Mouse (Mus musculus) intestine, embryonic 15.5 days (tissue): ENCODE data around the gene Smim24. TPM values are rescaled to one million over a fixed set of nuclear protein-coding genes. Genes with fewer than 3 reads are reported as not detected.

ENCODE experiments used
- ATAC-seq: fragments of 200-750 bp; cut with Nextera tagmentation; 2 replicates; pipeline ENCODE4 v1.8.0; 2017; ENCODE audit warnings: moderate TSS enrichment, moderate library complexity
- H3K27ac ChIP-seq: fragments of 300-500 bp; sonication (generic); 2 replicates; pipeline ENCODE4 v1.5.1; 2015; ENCODE audit warnings: mild to moderate bottlenecking, inconsistent platforms
- H3K27me3 ChIP-seq: fragments of 300-500 bp; sonication (generic); replicated peaks from 2 replicates; pipeline ENCODE4 v1.6.1; 2015; ENCODE audit warnings: inconsistent platforms
- H3K36me3 ChIP-seq: fragments of 300-500 bp; sonication (generic); 2 replicates; pipeline ENCODE4 v1.6.1; 2015; ENCODE audit warnings: inconsistent platforms
- H3K4me1 ChIP-seq: fragments of 300-500 bp; sonication (generic); replicated peaks from 2 replicates; pipeline ENCODE4 v1.6.1; 2015; ENCODE audit warnings: inconsistent platforms
- H3K4me2 ChIP-seq: fragments of 300-500 bp; sonication (generic); replicated peaks from 2 replicates; pipeline ENCODE4 v1.6.1; 2015; ENCODE audit warnings: mild to moderate bottlenecking, inconsistent platforms
- H3K4me3 ChIP-seq: fragments of 300-500 bp; sonication (generic); replicated peaks from 2 replicates; pipeline ENCODE4 v1.5.1; 2015; ENCODE audit warnings: inconsistent platforms
- H3K9ac ChIP-seq: fragments of 300-500 bp; sonication (generic); 2 replicates; pipeline ENCODE4 v1.6.1; 2015; ENCODE audit warnings: inconsistent platforms
- H3K9me3 ChIP-seq: fragments of 300-500 bp; sonication (generic); 2 replicates; pipeline ENCODE4 v1.6.1; 2016; ENCODE audit warnings: inconsistent platforms
- WGBS: fragments of 180-500 bp; shearing (Covaris S2); methylation state at CpG from one replicate; pipeline ENCODE4 v1.1.7; 2015; 5-methylcytosine and 5-hydroxymethylcytosine counted together
- polyA plus RNA-seq: library from polyadenylated mRNA; unstranded; fragments of >200 nt; fragmentation: Nextera tagmentation; extraction: Ambion mirVana; gene quantifications from 2 replicates; pipeline ENCODE4 v1.2.1, GENCODE M21; 2015

Gene Smim24
- polyA plus RNA-seq, 1 experiment from 2014 or later: 235 TPM

DNA sequence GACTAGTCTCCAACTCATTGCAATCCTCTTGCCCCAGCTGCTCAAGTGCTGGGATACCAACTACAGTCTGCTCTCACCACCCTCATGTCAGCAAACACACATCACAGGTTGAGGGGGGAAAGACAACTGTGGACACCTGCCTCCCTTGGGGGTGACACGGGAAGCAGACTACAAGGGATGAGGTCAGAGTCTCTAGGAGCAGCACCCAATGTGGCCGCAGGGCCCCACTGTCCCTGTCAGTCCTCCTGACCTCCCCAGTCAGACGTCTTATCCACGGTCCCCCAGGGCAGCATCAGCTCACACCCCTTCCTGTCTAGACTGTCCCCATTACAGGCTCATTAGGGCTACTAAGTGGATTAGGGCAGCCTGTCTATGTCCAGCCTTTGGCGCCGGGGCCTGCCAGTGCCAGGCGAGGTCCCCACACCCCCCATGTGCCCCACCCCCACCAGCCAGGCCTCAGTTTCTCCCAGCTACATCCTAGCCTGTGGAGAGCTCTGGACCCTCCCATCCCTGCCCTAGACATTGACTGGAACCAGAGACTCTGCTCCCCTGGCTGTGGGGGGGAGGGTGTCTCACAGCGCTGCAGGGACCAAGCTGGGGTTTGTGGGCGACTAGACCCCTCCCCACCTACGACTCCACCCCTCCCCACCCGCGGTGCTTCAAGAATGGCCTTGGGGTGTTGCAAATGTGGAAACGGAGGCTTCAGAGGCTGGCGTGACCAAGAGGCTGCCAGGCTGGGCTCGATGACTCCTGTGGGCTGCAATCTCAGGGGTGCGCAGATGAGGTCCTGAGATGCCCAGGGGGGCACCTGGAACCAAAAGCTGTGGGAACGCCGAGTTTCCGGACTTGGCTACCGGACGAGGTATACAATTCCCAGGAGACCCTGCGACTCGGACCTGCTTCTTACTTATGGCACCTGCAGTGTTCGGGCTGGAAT is 13.9 kb downstream of the Smim24 start:
- Histone ChIP-seq H3K4me1 (peaks cover 83% of the 10 kb centered on the region), H3K9ac (no peak overlapping the region)

DNA sequence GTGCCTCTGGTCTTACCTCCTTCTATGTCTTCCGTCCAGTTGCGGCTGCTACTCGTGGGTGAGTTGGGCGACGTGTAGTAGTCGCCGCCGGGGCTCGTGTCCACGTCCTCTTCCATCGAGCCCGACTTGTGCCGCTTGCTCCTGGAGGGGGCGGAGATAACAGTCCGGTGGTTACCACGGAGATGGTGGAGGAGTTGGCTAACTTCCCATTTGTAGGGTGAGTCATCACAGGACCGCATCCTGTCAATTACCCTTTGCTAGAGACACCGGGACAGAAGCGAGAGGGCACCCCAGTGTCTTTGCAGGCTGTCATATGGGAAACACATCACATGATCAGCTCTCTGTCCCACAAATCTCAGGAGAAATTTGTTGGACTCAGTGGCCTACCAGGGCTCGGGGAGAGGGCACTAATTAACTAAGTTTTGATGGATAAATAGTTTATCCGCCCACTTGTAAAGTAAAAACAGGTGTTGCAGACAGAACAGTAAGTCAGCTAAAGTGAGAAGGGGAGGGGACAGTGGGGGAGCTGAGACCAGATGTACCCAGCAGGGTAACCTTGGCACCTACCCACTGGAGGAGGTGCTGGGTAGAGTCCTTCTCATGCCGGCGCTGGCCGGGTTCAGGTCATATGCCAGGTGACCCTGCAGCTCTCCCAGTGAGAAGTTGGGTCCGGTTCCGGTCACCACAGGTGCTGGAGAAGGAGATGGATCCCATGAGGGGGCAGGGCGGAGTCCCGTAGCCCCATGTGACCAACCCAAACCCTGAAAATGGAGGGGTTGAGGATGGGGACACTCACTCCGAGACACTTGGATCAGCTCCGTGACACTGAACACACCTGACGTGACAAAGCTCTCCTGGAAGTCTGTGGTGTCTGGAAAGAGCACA is 14.9 kb downstream of the Smim24 start:
- H3K27ac ChIP-seq: peak overlapping the region; percentile 20; the same call in 1 of the 2 replicates
- peak; percentile 22 for ATAC-seq
- 26% methylated on average over 31 of the region's 31 CpGs for WGBS

More for the DNA sequence above, 13.9 kb downstream of the Smim24 start:
- no peak for ATAC-seq
- H3K36me3 ChIP-seq: peaks cover 11% of the 10 kb centered on the region; the same call in 1 of the 2 replicates
- WGBS: 46% methylated on average over 24 of the region's 24 CpGs
- H3K27ac ChIP-seq: no peak overlapping the region
- H3K9me3 ChIP-seq: no peaks in the 10 kb centered on the region
- H3K4me2 ChIP-seq: peak overlapping the region; percentile 44
- H3K27me3 ChIP-seq: no peaks in the 10 kb centered on the region
- peak overlapping the region; percentile 6 for H3K4me3 ChIP-seq

DNA sequence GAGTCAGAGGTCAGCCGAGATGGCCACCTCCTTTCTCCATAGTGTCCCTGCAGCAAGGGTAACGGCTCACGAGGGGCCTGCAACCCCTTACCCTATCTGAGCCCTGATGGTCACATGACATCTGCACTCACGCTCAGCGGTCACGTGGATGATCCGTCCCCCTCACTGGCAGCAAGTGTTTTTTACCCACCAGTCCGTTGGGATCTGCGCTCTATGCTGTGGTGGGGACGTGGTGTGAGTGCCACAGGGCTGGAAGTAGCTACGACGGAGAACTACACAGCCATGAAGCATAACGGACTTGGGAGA is 15.5 kb downstream of the Smim24 start:
- Histone ChIP-seq H3K4me3 (no peak overlapping the region), H3K9ac (no peak overlapping the region), H3K9me3 (no peaks in the 10 kb centered on the region), H3K4me1 (peaks cover 84% of the 10 kb centered on the region), H3K4me2 (no peak overlapping the region), H3K27ac (peak overlapping the region; percentile 20; the same call in 1 of the 2 replicates), H3K27me3 (no peaks in the 10 kb centered on the region), H3K36me3 (peaks cover 11% of the 10 kb centered on the region; the same call in 1 of the 2 replicates)
- WGBS: 54% methylated on average over 13 of the region's 13 CpGs
- no peak for ATAC-seq

More for the DNA sequence above, 14.9 kb downstream of the Smim24 start:
- H3K9ac ChIP-seq: no peak overlapping the region
- no peaks in the 10 kb centered on the region for H3K27me3 ChIP-seq
- peaks cover 11% of the 10 kb centered on the region; the same call in 1 of the 2 replicates for H3K36me3 ChIP-seq
- H3K4me2 ChIP-seq: peak overlapping the region; percentile 44
- H3K4me3 ChIP-seq: peak overlapping the region; percentile 6; the same call in 1 of the 2 replicates
- peaks cover 83% of the 10 kb centered on the region for H3K4me1 ChIP-seq
- H3K9me3 ChIP-seq: no peaks in the 10 kb centered on the region

DNA sequence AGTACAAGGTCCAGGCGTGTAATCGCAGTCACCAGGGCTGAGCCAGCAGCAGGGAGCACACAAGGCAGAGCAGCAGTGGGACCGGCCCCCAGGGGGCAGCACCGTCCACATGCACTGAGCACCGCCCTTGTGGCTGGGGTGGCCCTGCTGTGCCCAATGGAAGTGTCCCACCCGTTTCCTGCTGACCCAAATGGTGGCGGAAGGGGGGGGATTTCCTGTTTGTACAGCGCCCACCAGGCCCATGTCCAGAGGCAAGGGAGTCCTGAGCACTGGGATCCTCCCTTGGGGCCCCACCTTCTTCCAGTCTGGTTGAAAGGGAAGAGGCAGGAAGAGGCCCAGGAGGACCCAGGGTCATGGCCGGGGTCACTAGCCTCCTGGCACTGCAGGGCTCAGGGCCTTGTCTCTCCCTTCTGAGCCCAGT is 16.0 kb downstream of the Smim24 start:
- H3K4me1 ChIP-seq: peaks cover 84% of the 10 kb centered on the region
- ATAC-seq: peak; percentile 58
- H3K27ac ChIP-seq: peak overlapping the region; percentile 7; the same call in 1 of the 2 replicates
- no peaks in the 10 kb centered on the region for H3K27me3 ChIP-seq
- WGBS: 23% methylated on average over 9 of the region's 9 CpGs
- no peaks in the 10 kb centered on the region for H3K9me3 ChIP-seq
- no peak overlapping the region for H3K4me2 ChIP-seq
- no peak overlapping the region for H3K9ac ChIP-seq
- no peak overlapping the region for H3K4me3 ChIP-seq
- peaks cover 11% of the 10 kb centered on the region; the same call in 1 of the 2 replicates for H3K36me3 ChIP-seq

DNA sequence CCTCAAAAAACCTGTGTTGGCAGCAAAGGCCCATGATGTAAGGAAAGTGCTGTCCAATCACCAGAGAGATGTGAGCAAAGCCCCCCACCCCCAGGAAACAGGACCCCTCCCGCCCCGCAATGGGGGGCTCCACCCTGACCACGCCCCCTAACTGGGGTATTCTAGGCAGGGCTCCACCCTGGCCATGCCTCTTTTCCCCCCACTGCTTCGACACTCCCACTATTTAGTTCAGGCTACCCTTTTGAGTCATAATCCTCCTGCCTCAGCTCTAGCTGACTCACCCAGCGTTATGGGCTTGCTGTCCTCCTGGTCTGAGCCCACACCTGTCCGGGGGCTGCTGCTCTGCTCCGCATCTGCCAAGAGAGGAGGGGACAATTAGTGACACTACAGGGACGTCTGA is 16.5 kb downstream of the Smim24 start:
- H3K27me3 ChIP-seq: no peaks in the 10 kb centered on the region
- no peaks in the 10 kb centered on the region for H3K9me3 ChIP-seq
- H3K9ac ChIP-seq: no peak overlapping the region
- H3K36me3 ChIP-seq: peaks cover 11% of the 10 kb centered on the region; the same call in 1 of the 2 replicates
- no peak overlapping the region for H3K4me3 ChIP-seq
- H3K4me2 ChIP-seq: no peak overlapping the region
- no peak for ATAC-seq
- 27% methylated on average over 8 of the region's 8 CpGs for WGBS
- H3K27ac ChIP-seq: peak overlapping the region; percentile 7
- peaks cover 84% of the 10 kb centered on the region for H3K4me1 ChIP-seq

DNA sequence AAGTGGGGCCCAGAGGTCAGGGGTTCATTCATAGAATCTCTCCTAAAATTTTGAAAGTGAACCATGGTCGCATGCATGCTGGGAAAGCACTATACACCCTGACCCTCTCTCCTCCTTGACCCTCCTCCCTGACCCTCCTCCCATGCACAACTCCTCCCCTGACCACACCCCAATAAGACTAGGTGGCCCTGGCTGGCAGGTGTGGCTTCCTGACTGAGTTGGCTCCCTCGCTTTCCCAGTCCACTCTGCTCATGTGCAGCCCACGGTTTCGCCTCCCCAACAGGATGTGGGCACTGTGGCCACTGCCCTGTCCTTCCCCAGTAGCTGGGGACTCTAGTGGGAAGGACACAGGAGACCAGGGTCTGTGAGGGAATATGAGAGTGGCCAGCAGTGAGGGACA is 17.5 kb downstream of the Smim24 start:
- 52% methylated on average over 4 of the region's 4 CpGs for WGBS
- no peak for ATAC-seq
- peak overlapping the region; percentile 91 for H3K27ac ChIP-seq
- peaks cover 94% of the 10 kb centered on the region for H3K4me1 ChIP-seq
- H3K9ac ChIP-seq: no peak overlapping the region
- no peaks in the 10 kb centered on the region for H3K27me3 ChIP-seq
- H3K4me3 ChIP-seq: no peak overlapping the region
- H3K4me2 ChIP-seq: 0 out of 2 replicates have a peak overlapping the region, but pooled peaks have one; percentile 0
- H3K9me3 ChIP-seq: no peaks in the 10 kb centered on the region
- H3K36me3 ChIP-seq: peaks cover 8% of the 10 kb centered on the region; the same call in 1 of the 2 replicates

DNA sequence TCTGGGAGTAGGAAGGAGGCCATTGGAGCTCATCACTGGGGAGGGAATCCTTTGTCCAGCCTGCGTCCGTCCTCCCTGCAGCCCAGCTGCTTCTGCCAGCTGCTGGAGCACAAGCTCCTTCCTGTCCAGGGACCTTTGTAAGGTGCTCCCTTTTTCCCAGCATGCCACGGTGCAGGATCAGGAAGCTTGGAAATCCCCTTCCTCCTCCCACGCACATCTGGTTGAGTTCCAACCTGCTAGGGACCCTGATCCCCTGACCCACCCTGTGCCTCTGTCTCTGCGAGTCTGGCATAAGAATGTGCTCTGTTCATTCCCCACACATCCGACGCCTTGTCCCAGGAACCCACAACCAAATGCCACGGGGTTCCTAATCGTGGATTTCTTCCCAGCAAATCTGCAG is 18.1 kb downstream of the Smim24 start:
- H3K9me3 ChIP-seq: no peaks in the 10 kb centered on the region
- H3K4me3 ChIP-seq: no peak overlapping the region
- 69% methylated on average over 9 of the region's 9 CpGs for WGBS
- H3K4me1 ChIP-seq: peaks cover 96% of the 10 kb centered on the region
- H3K36me3 ChIP-seq: peaks cover 3% of the 10 kb centered on the region; the same call in 1 of the 2 replicates
- no peak for ATAC-seq
- 0 out of 2 replicates have a peak overlapping the region, but pooled peaks have one; percentile 0 for H3K4me2 ChIP-seq
- H3K27me3 ChIP-seq: no peaks in the 10 kb centered on the region
- peak overlapping the region; percentile 91 for H3K27ac ChIP-seq
- no peak overlapping the region for H3K9ac ChIP-seq

DNA sequence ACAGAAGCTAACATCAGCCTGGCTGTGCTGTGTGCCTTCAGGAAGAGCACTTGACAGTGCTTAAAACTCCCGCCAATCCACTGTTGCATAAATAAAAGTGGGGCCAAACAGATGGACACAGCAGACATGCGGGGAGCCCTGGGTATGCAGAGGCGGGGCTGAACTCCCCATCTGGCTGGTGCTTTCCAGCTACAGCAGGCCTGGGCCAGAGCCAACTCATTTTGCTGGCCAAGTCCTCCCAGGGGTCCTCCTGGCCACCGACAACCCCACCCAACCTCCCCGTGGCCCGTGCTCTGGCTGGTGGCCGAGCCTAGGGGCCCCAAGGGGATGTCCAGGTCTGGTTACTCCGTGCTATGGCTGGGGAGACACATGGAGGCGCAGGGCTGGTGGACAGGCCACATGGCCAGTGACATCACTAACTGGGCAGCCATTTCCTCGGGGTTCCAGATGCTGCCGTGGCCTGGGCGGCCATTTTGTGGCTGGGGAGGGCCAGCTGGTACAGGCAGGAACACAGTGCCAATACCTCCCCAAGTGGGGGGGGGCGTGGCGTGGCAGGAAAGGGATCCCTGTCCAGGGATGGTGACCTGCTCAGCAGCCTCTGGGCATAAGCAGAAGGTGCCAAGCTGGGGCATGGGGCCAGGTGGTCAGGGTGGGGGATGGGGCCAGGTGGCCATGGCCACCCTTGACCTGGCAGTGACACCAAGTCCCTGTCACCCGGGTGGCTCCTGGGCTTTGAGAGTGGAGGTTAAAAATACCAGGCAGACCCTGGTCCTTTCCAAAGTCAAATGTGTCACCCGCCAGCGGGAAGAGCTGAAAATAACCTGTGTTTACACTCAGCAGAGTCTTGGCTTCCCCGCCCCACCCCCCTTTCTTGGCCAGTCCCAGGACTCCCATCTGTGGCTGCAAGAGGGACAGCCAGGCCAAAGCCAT is 18.9 kb downstream of the Smim24 start:
- Histone ChIP-seq H3K4me2 (0 out of 2 replicates have a peak overlapping the region, but pooled peaks have one; percentile 7), H3K36me3 (no peaks in the 10 kb centered on the region)
- 47% methylated on average over 18 of the region's 18 CpGs for WGBS

DNA sequence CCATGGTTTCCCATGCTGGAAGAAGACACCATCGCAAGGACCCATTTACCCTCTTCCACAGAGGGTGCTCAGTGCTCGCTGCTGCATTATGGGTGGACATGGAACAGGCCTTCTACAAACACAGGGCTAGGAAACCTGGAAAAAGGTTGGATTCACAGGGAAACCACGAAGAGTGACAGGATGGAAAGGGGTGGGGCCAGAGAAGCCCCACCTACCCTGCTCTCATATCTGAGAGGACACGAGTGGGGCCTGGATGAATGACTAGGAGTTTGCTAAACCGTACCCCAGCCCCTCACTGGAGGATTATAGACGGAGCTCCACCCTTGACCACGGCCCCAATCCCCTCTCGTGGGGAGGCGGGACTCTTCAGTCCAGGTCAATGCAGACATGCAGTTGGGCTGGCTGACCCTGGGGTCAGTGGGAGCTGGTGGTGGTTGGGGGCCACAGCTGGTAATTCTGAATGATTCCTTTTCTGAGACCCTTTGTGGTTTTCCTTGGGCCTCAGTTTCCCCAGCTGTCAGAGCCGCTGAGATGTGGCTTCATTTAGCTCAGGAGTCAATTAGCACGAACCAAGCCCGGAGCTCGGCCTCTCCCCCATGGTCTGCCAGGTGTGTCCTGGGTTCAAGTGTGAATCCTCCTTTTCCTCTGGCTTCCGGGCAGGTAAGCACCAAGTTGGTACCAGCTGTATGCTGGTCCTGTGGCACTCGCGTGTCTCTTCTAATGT is 19.9 kb downstream of the Smim24 start:
- Histone ChIP-seq H3K9me3 (no peaks in the 10 kb centered on the region), H3K27ac (peak overlapping the region; percentile 91), H3K4me2 (no peak overlapping the region), H3K36me3 (no peaks in the 10 kb centered on the region), H3K27me3 (no peaks in the 10 kb centered on the region), H3K4me3 (no peak overlapping the region), H3K4me1 (peaks cover 96% of the 10 kb centered on the region), H3K9ac (no peak overlapping the region)
- no peak for ATAC-seq
- 68% methylated on average over 16 of the region's 16 CpGs for WGBS

More for the DNA sequence above, 18.9 kb downstream of the Smim24 start:
- no peak for ATAC-seq
- no peak overlapping the region for H3K4me3 ChIP-seq
- H3K9ac ChIP-seq: peak overlapping the region; percentile 23
- peak overlapping the region; percentile 91 for H3K27ac ChIP-seq
- H3K4me1 ChIP-seq: peaks cover 96% of the 10 kb centered on the region
- H3K27me3 ChIP-seq: no peaks in the 10 kb centered on the region
- no peaks in the 10 kb centered on the region for H3K9me3 ChIP-seq

DNA sequence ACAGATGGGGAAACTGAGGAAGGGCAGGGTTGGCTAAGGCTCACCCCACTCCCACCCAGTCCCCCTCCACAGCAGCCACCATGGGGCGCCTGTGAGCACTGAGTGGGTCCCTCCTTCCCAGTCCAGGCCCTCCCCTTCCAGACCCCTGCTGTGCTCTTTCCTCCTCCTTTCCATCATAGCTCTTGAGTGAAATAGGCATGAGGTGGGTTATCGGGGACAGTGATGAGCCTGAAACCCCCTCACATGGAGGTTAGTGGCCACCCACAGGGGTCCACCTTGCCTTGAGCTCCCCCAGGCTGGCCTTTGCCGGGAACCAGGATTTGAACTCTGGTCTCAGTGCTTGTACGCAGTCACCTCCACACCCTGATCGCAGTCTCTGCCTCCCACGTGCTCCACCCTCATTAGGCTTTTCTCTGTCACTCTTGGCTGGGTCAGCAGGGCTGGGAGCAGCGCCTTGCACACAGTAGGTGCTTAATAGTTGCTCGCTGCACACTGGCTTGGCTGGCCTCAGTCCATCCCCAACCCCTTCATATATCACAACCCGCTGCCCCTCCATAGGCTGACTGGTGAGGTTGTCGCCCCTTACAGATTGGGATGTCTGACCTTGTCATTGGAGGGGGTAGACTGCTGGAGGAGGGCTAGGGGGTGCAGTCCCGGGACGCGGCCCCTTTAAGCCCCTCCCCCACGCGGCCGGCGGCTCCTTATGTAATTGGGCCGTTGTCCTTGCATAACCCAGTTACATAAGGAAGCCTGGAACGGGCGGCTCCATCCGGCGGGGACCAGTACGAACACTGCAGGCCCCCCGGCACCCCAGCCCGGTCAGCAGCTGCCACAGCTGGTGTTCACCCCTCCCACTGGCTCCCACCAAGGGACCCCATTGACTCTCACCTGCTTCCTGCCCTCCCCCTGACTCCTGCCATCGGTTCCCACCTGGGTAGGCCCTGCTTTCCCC is 20.7 kb downstream of the Smim24 start:
- peak; percentile 26; the same call in 1 of the 2 replicates for ATAC-seq
- H3K4me3 ChIP-seq: no peak overlapping the region
- H3K4me2 ChIP-seq: peak overlapping the region; percentile 49
- WGBS: 29% methylated on average over 26 of the region's 26 CpGs
- H3K27me3 ChIP-seq: no peaks in the 10 kb centered on the region
- H3K4me1 ChIP-seq: peaks cover 94% of the 10 kb centered on the region
- 0 out of 2 replicates have a peak overlapping the region, but pooled peaks have one; percentile 40 for H3K27ac ChIP-seq
- H3K9me3 ChIP-seq: no peaks in the 10 kb centered on the region
- H3K36me3 ChIP-seq: no peaks in the 10 kb centered on the region
- H3K9ac ChIP-seq: 0 out of 2 replicates have a peak overlapping the region, but pooled peaks have one; percentile 3
